Mouse (Mus musculus): ENCODE data around the gene Inpp5a. TPM values are rescaled to one million over a fixed set of nuclear protein-coding genes. Genes with fewer than 3 reads are reported as not detected.

The Inpp5a gene
- polyA plus RNA-seq, 1 experiment from 2014 or later = 93.9 TPM

GRCm38 (mm10) chr7:139377381-139377780, 11.5 kb upstream of the Inpp5a start:
- Histone ChIP-seq H3K36me3 (ENCODE audit: control insufficient read depth, insufficient read depth, low read length) (no peaks in the 10 kb centered on the region), H3K27me3 (ENCODE audit: control insufficient read depth, insufficient read depth, low read length) (no peaks in the 10 kb centered on the region), H3K4me1 (ENCODE audit: control insufficient read depth in 2 of 2, insufficient read depth in 2 of 2, low read length in 2 of 2) (peaks cover 8 to 11% of the 10 kb centered on the region in 2 experiments; a peak in 3 of 4 replicates), H3K9ac (ENCODE audit: low read length) (no peak overlapping the region), H3K27ac (replicated peaks in 1 of 2; ENCODE audit: control insufficient read depth in 1 of 2, insufficient read depth in 1 of 2, low read depth in 2 of 2, low read length in 2 of 2) (no peak overlapping the region), H3K4me3 (ENCODE audit: control insufficient read depth in 1 of 2, insufficient read depth in 1 of 2, low read depth in 1 of 2, low read length in 2 of 2) (no peak overlapping the region), H3K9me3 (ENCODE audit: control insufficient read depth, low read length) (no peaks in the 10 kb centered on the region), H3K4me2 (ENCODE audit: low read length) (no peak overlapping the region)
- no peak for ATAC-seq (ENCODE audit: insufficient number of reproducible peaks, insufficient read depth, low FRiP score, low read depth)
- 72% methylated on average over 7 of the region's 7 CpGs for WGBS

GRCm38 (mm10) chr7:139378355-139378754, 10.6 kb upstream of the Inpp5a start:
- ATAC-seq (ENCODE audit: insufficient number of reproducible peaks, insufficient read depth, low FRiP score, low read depth) = no peak
- H3K4me3 ChIP-seq (ENCODE audit: control insufficient read depth in 1 of 2, insufficient read depth in 1 of 2, low read depth in 1 of 2, low read length in 2 of 2) = no peak overlapping the region
- WGBS = 90% methylated on average over 3 of the region's 3 CpGs
- no peak overlapping the region for H3K4me2 ChIP-seq (ENCODE audit: low read length)
- H3K27ac ChIP-seq (replicated peaks in 1 of 2; ENCODE audit: control insufficient read depth in 1 of 2, insufficient read depth in 1 of 2, low read depth in 2 of 2, low read length in 2 of 2) = no peak overlapping the region
- peaks cover 8 to 11% of the 10 kb centered on the region in 2 experiments; a peak in 3 of 4 replicates for H3K4me1 ChIP-seq (ENCODE audit: control insufficient read depth in 2 of 2, insufficient read depth in 2 of 2, low read length in 2 of 2)
- H3K9ac ChIP-seq (ENCODE audit: low read length) = no peak overlapping the region
- no peaks in the 10 kb centered on the region for H3K27me3 ChIP-seq (ENCODE audit: control insufficient read depth, insufficient read depth, low read length)
- H3K36me3 ChIP-seq (ENCODE audit: control insufficient read depth, insufficient read depth, low read length) = no peaks in the 10 kb centered on the region
- no peaks in the 10 kb centered on the region for H3K9me3 ChIP-seq (ENCODE audit: control insufficient read depth, low read length)

GRCm38 (mm10) chr7:139379745-139380144, 9.2 kb upstream of the Inpp5a start:
- no peaks in the 10 kb centered on the region for H3K36me3 ChIP-seq (ENCODE audit: control insufficient read depth, insufficient read depth, low read length)
- H3K4me2 ChIP-seq (ENCODE audit: low read length) = no peak overlapping the region
- ATAC-seq (ENCODE audit: insufficient number of reproducible peaks, insufficient read depth, low FRiP score, low read depth) = no peak
- no peaks in the 10 kb centered on the region for H3K27me3 ChIP-seq (ENCODE audit: control insufficient read depth, insufficient read depth, low read length)
- peaks cover 10 to 22% of the 10 kb centered on the region in 2 experiments; a peak in 3 of 4 replicates for H3K4me1 ChIP-seq (ENCODE audit: control insufficient read depth in 2 of 2, insufficient read depth in 2 of 2, low read length in 2 of 2)
- 0 out of 4 replicates have a peak overlapping the region, but pooled peaks of 1 of the 2 experiments have one; percentile 12 for H3K27ac ChIP-seq (replicated peaks in 1 of 2; ENCODE audit: control insufficient read depth in 1 of 2, insufficient read depth in 1 of 2, low read depth in 2 of 2, low read length in 2 of 2)
- H3K4me3 ChIP-seq (ENCODE audit: control insufficient read depth in 1 of 2, insufficient read depth in 1 of 2, low read depth in 1 of 2, low read length in 2 of 2) = no peak overlapping the region
- 40% methylated on average over 2 of the region's 2 CpGs for WGBS
- H3K9me3 ChIP-seq (ENCODE audit: control insufficient read depth, low read length) = no peaks in the 10 kb centered on the region
- no peak overlapping the region for H3K9ac ChIP-seq (ENCODE audit: low read length)

- no peak overlapping the region for H3K9ac ChIP-seq (ENCODE audit: low read length)
- peaks cover 11 to 23% of the 10 kb centered on the region in 2 experiments; a peak in 3 of 4 replicates for H3K4me1 ChIP-seq (ENCODE audit: control insufficient read depth in 2 of 2, insufficient read depth in 2 of 2, low read length in 2 of 2)
- H3K27me3 ChIP-seq (ENCODE audit: control insufficient read depth, insufficient read depth, low read length) = no peaks in the 10 kb centered on the region
- H3K4me2 ChIP-seq (ENCODE audit: low read length) = no peak overlapping the region
- H3K27ac ChIP-seq (replicated peaks in 1 of 2; ENCODE audit: control insufficient read depth in 1 of 2, insufficient read depth in 1 of 2, low read depth in 2 of 2, low read length in 2 of 2) = no peak overlapping the region
- no peak overlapping the region for H3K4me3 ChIP-seq (ENCODE audit: control insufficient read depth in 1 of 2, insufficient read depth in 1 of 2, low read depth in 1 of 2, low read length in 2 of 2)
- WGBS = 38% methylated on average over 4 of the region's 4 CpGs
- no peaks in the 10 kb centered on the region for H3K9me3 ChIP-seq (ENCODE audit: control insufficient read depth, low read length)
- no peak for ATAC-seq (ENCODE audit: insufficient number of reproducible peaks, insufficient read depth, low FRiP score, low read depth)
- no peaks in the 10 kb centered on the region for H3K36me3 ChIP-seq (ENCODE audit: control insufficient read depth, insufficient read depth, low read length)
Observed at GRCm38 (mm10) chr7:139380225-139380624, 8.7 kb upstream of the Inpp5a start.

GRCm38 (mm10) chr7:139381877-139382276, 7.0 kb upstream of the Inpp5a start:
- ATAC-seq (ENCODE audit: insufficient number of reproducible peaks, insufficient read depth, low FRiP score, low read depth) = no peak
- Histone ChIP-seq H3K4me3 (ENCODE audit: control insufficient read depth in 1 of 2, insufficient read depth in 1 of 2, low read depth in 1 of 2, low read length in 2 of 2) (no peak overlapping the region), H3K36me3 (ENCODE audit: control insufficient read depth, insufficient read depth, low read length) (no peaks in the 10 kb centered on the region), H3K27ac (replicated peaks in 1 of 2; ENCODE audit: control insufficient read depth in 1 of 2, insufficient read depth in 1 of 2, low read depth in 2 of 2, low read length in 2 of 2) (no peak overlapping the region), H3K4me2 (ENCODE audit: low read length) (no peak overlapping the region), H3K4me1 (ENCODE audit: control insufficient read depth in 2 of 2, insufficient read depth in 2 of 2, low read length in 2 of 2) (peaks cover 11 to 23% of the 10 kb centered on the region in 2 experiments; a peak in 3 of 4 replicates), H3K27me3 (ENCODE audit: control insufficient read depth, insufficient read depth, low read length) (no peaks in the 10 kb centered on the region), H3K9me3 (ENCODE audit: control insufficient read depth, low read length) (no peaks in the 10 kb centered on the region), H3K9ac (ENCODE audit: low read length) (no peak overlapping the region)
- 83% methylated on average over 2 of the region's 2 CpGs for WGBS

GRCm38 (mm10) chr7:139382796-139383195, 6.1 kb upstream of the Inpp5a start:
- no peak for ATAC-seq (ENCODE audit: insufficient number of reproducible peaks, insufficient read depth, low FRiP score, low read depth)
- Histone ChIP-seq H3K4me1 (ENCODE audit: control insufficient read depth in 2 of 2, insufficient read depth in 2 of 2, low read length in 2 of 2) (peaks cover 12 to 25% of the 10 kb centered on the region in 2 experiments), H3K4me2 (ENCODE audit: low read length) (no peak overlapping the region), H3K27ac (replicated peaks in 1 of 2; ENCODE audit: control insufficient read depth in 1 of 2, insufficient read depth in 1 of 2, low read depth in 2 of 2, low read length in 2 of 2) (no peak overlapping the region), H3K4me3 (ENCODE audit: control insufficient read depth in 1 of 2, insufficient read depth in 1 of 2, low read depth in 1 of 2, low read length in 2 of 2) (no peak overlapping the region), H3K9me3 (ENCODE audit: control insufficient read depth, low read length) (no peaks in the 10 kb centered on the region), H3K9ac (ENCODE audit: low read length) (no peak overlapping the region), H3K27me3 (ENCODE audit: control insufficient read depth, insufficient read depth, low read length) (no peaks in the 10 kb centered on the region), H3K36me3 (ENCODE audit: control insufficient read depth, insufficient read depth, low read length) (no peaks in the 10 kb centered on the region)
- 79% methylated on average over 2 of the region's 2 CpGs for WGBS

GRCm38 (mm10) chr7:139384500-139384899, 4.4 kb upstream of the Inpp5a start:
- Histone ChIP-seq H3K4me3 (ENCODE audit: control insufficient read depth in 1 of 2, insufficient read depth in 1 of 2, low read depth in 1 of 2, low read length in 2 of 2) (no peak overlapping the region), H3K27ac (replicated peaks in 1 of 2; ENCODE audit: control insufficient read depth in 1 of 2, insufficient read depth in 1 of 2, low read depth in 2 of 2, low read length in 2 of 2) (no peak overlapping the region), H3K27me3 (ENCODE audit: control insufficient read depth, insufficient read depth, low read length) (no peaks in the 10 kb centered on the region), H3K4me2 (ENCODE audit: low read length) (no peak overlapping the region), H3K9me3 (ENCODE audit: control insufficient read depth, low read length) (no peaks in the 10 kb centered on the region), H3K36me3 (ENCODE audit: control insufficient read depth, insufficient read depth, low read length) (no peaks in the 10 kb centered on the region), H3K4me1 (ENCODE audit: control insufficient read depth in 2 of 2, insufficient read depth in 2 of 2, low read length in 2 of 2) (peaks cover 13 to 26% of the 10 kb centered on the region in 2 experiments), H3K9ac (ENCODE audit: low read length) (no peak overlapping the region)
- 81% methylated on average over 1 of the region's 1 CpGs for WGBS
- no peak for ATAC-seq (ENCODE audit: insufficient number of reproducible peaks, insufficient read depth, low FRiP score, low read depth)

GRCm38 (mm10) chr7:139384916-139385530, 3.9 kb upstream of the Inpp5a start:
- no peak overlapping the region for H3K9ac ChIP-seq (ENCODE audit: low read length)
- no peaks in the 10 kb centered on the region for H3K9me3 ChIP-seq (ENCODE audit: control insufficient read depth, low read length)
- ATAC-seq (ENCODE audit: insufficient number of reproducible peaks, insufficient read depth, low FRiP score, low read depth) = no peak
- no peak overlapping the region for H3K27ac ChIP-seq (replicated peaks in 1 of 2; ENCODE audit: control insufficient read depth in 1 of 2, insufficient read depth in 1 of 2, low read depth in 2 of 2, low read length in 2 of 2)
- no peaks in the 10 kb centered on the region for H3K27me3 ChIP-seq (ENCODE audit: control insufficient read depth, insufficient read depth, low read length)
- WGBS = 88% methylated on average over 2 of the region's 2 CpGs
- peaks cover 12 to 25% of the 10 kb centered on the region in 2 experiments for H3K4me1 ChIP-seq (ENCODE audit: control insufficient read depth in 2 of 2, insufficient read depth in 2 of 2, low read length in 2 of 2)
- no peaks in the 10 kb centered on the region for H3K36me3 ChIP-seq (ENCODE audit: control insufficient read depth, insufficient read depth, low read length)
- H3K4me2 ChIP-seq (ENCODE audit: low read length) = no peak overlapping the region
- no peak overlapping the region for H3K4me3 ChIP-seq (ENCODE audit: control insufficient read depth in 1 of 2, insufficient read depth in 1 of 2, low read depth in 1 of 2, low read length in 2 of 2)
